Comparison of ENCODE assay signal across 7 mouse cellular contexts in genomic region chr9:37656931-37657481, GRCm38 (mm10). TPM values are rescaled to one million over a fixed set of nuclear protein-coding genes. Genes with fewer than 3 reads are reported as not detected.
DNase-seq lines count a peak whose midpoint lies in the region; ATAC-seq lines count a peak whose summit lies in the region.

Gene Tbrg1, minus strand, starts transcription at chr9:37657312.

- H3K36me3 ChIP-seq in embryonic facial prominence, embryonic 12.5 days, result peaks cover 23% of the 10 kb centered on the region
- H3K36me3 ChIP-seq in limb, embryonic 11.5 days (ENCODE audit: control insufficient read depth, insufficient read depth, low read length), result peaks cover 5% of the 10 kb centered on the region; the same call in 1 of the 2 replicates
- peaks cover 26% of the 10 kb centered on the region for H3K36me3 ChIP-seq in midbrain, embryonic 14.5 days (ENCODE audit: control insufficient read depth, insufficient read depth, low read length)

- H3K4me2 ChIP-seq in embryonic facial prominence, embryonic 12.5 days (replicated peaks), result peak within 1 kb of the TSS; percentile 80
- peak within 1 kb of the TSS; percentile 42 for H3K4me2 ChIP-seq in limb, embryonic 11.5 days (ENCODE audit: low read depth, severe bottlenecking)
- peak within 1 kb of the TSS; percentile 90 for H3K4me2 ChIP-seq in midbrain, embryonic 14.5 days (ENCODE audit: low read length)

- H3K27ac ChIP-seq in embryonic facial prominence, embryonic 12.5 days, result peak within 1 kb of the TSS; percentile 83
- no peak within 1 kb of the TSS; the same call in 1 of the 2 replicates for H3K27ac ChIP-seq in limb, embryonic 11.5 days (replicated peaks; ENCODE audit: low read depth, low read length)
- H3K27ac ChIP-seq in midbrain, embryonic 14.5 days (replicated peaks; ENCODE audit: low read depth, low read length), result peak within 1 kb of the TSS; percentile 77

- no peaks in the 10 kb centered on the region for H3K9me3 ChIP-seq in embryonic facial prominence, embryonic 12.5 days
- H3K9me3 ChIP-seq in limb, embryonic 11.5 days (ENCODE audit: control insufficient read depth, low read length), result no peaks in the 10 kb centered on the region
- H3K9me3 ChIP-seq in midbrain, embryonic 14.5 days (ENCODE audit: control insufficient read depth, low read length), result no peaks in the 10 kb centered on the region

- H3K27me3 ChIP-seq in embryonic facial prominence, embryonic 12.5 days, result no peaks in the 10 kb centered on the region
- no peaks in the 10 kb centered on the region for H3K27me3 ChIP-seq in limb, embryonic 11.5 days (ENCODE audit: control insufficient read depth, insufficient read depth, low read length)
- no peaks in the 10 kb centered on the region for H3K27me3 ChIP-seq in midbrain, embryonic 14.5 days (ENCODE audit: control insufficient read depth, insufficient read depth, low read length)

- ATAC-seq in embryonic facial prominence, embryonic 12.5 days (ENCODE audit: insufficient number of reproducible peaks, insufficient read depth, low FRiP score, low TSS enrichment), result peak; percentile 90
- ATAC-seq in limb, embryonic 11.5 days (ENCODE audit: insufficient number of reproducible peaks, low FRiP score, low TSS enrichment, low read depth), result peak; percentile 83
- peak; percentile 85 for ATAC-seq in midbrain, embryonic 14.5 days (ENCODE audit: low FRiP score, low TSS enrichment)

- DNase-seq in adrenal gland, postnatal 14 days, result peak; percentile 91
- DNase-seq in heart, adult 11 months, result peak; percentile 99
- DNase-seq in kidney, adult 18-20 months, result peak; percentile 89
- DNase-seq in limb, embryonic 11.5 days (ENCODE audit: low spot score), result peak; percentile 91
- DNase-seq in midbrain, embryonic 14.5 days, result peak; percentile 89
- peak; percentile 47 to 65 for DNase-seq in spleen, adult 18-20 months

- peak within 1 kb of the TSS; percentile 76 for H3K9ac ChIP-seq in embryonic facial prominence, embryonic 12.5 days
- H3K9ac ChIP-seq in limb, embryonic 11.5 days (ENCODE audit: low read length), result peak within 1 kb of the TSS; percentile 75
- peak within 1 kb of the TSS; percentile 81 for H3K9ac ChIP-seq in midbrain, embryonic 14.5 days (replicated peaks; ENCODE audit: low read length)

- H3K4me3 ChIP-seq in embryonic facial prominence, embryonic 12.5 days, result peak within 1 kb of the TSS; percentile 71
- H3K4me3 ChIP-seq in limb, embryonic 11.5 days (ENCODE audit: low read depth, low read length), result peak within 1 kb of the TSS; percentile 71
- peak within 1 kb of the TSS; percentile 93 for H3K4me3 ChIP-seq in midbrain, embryonic 14.5 days (replicated peaks; ENCODE audit: low read depth, low read length)

- H3K4me1 ChIP-seq in embryonic facial prominence, embryonic 12.5 days, result peaks cover 7% of the 10 kb centered on the region
- H3K4me1 ChIP-seq in limb, embryonic 11.5 days (ENCODE audit: control insufficient read depth, insufficient read depth, low read length), result no peaks in the 10 kb centered on the region
- peaks cover 12% of the 10 kb centered on the region for H3K4me1 ChIP-seq in midbrain, embryonic 14.5 days (ENCODE audit: control insufficient read depth, insufficient read depth, low read length)

- under 1% methylated on average over 36 of the region's 36 CpGs for WGBS in embryonic facial prominence, embryonic 12.5 days
- under 1% methylated on average over 36 of the region's 36 CpGs for WGBS in limb, embryonic 11.5 days
- whole genome bisulfite sequencing in midbrain, embryonic 14.5 days, result under 1% methylated on average over 36 of the region's 36 CpGs

RNA-seq across cellular contexts. Expression of gene Tbrg1, which starts in this region (rescaled TPM):
- 86.0 and 99.4 TPM in 2 replicates for total RNA-seq in adrenal gland, postnatal 14 days (2021)
- polyA plus RNA-seq in embryonic facial prominence, embryonic 12.5 days (2016; fragmentation: Nextera tagmentation; extraction: Ambion mirVana), result 154 and 157 TPM in 2 replicates
- 135 and 136 TPM in 2 replicates for polyA plus RNA-seq in limb, embryonic 11.5 days (2014; fragmentation: Nextera tagmentation; extraction: Ambion mirVana)
- 89.5 and 91.6 TPM in 2 replicates for polyA plus RNA-seq in midbrain, embryonic 14.5 days (2014; fragmentation: Nextera tagmentation; extraction: Ambion mirVana)
